Mouse (Mus musculus) midbrain, embryonic 12.5 days (tissue): ENCODE measurements around the gene Cdc42ep1. TPM values are rescaled to one million over a fixed set of nuclear protein-coding genes. Genes with fewer than 3 reads are reported as not detected.

Source experiments
- ATAC-seq: fragments of 200-750 bp; cut with Nextera tagmentation; 2 replicates; pipeline ENCODE4 v1.8.0; 2017; ENCODE audit warnings: low read depth, moderate TSS enrichment, moderate library complexity; ENCODE audit not compliant: low FRiP score
- H3K27ac ChIP-seq: fragments of 300-500 bp; sonication (generic); replicated peaks from 2 replicates; pipeline ENCODE4 v1.5.1; 2016; ENCODE audit warnings: mild to moderate bottlenecking
- H3K27me3 ChIP-seq: fragments of 300-500 bp; sonication (generic); 2 replicates; pipeline ENCODE4 v1.6.1; 2016; ENCODE audit warnings: mild to moderate bottlenecking
- H3K36me3 ChIP-seq: fragments of 300-500 bp; sonication (generic); 2 replicates; pipeline ENCODE4 v1.6.1; 2016
- H3K4me1 ChIP-seq: fragments of 300-500 bp; sonication (generic); 2 replicates; pipeline ENCODE4 v1.6.1; 2016
- H3K4me2 ChIP-seq: fragments of 300-500 bp; sonication (generic); replicated peaks from 2 replicates; pipeline ENCODE4 v1.6.1; 2016; ENCODE audit warnings: mild to moderate bottlenecking, moderate library complexity
- H3K4me3 ChIP-seq: fragments of 300-500 bp; sonication (generic); 2 replicates; pipeline ENCODE4 v1.5.1; 2016; ENCODE audit warnings: mild to moderate bottlenecking
- H3K9ac ChIP-seq: fragments of 300-500 bp; sonication (generic); replicated peaks from 2 replicates; pipeline ENCODE4 v1.6.1; 2016; ENCODE audit warnings: mild to moderate bottlenecking, moderate library complexity
- H3K9me3 ChIP-seq: fragments of 300-500 bp; sonication (generic); 2 replicates; pipeline ENCODE4 v1.6.1; 2016; ENCODE audit warnings: mild to moderate bottlenecking
- WGBS: fragments of 180-500 bp; shearing (Covaris S2); methylation state at CpG from one replicate; pipeline ENCODE4 v1.1.7; 2016; 5-methylcytosine and 5-hydroxymethylcytosine counted together
- polyA plus RNA-seq: library from polyadenylated mRNA; unstranded; fragments of >200 nt; fragmentation: Nextera tagmentation; extraction: Ambion mirVana; gene quantifications from 2 replicates; pipeline ENCODE4 v1.2.1, GENCODE M21; 2016

Gene Cdc42ep1
- polyA plus RNA-seq, 1 experiment from 2014 or later = 11.9 TPM

- Histone ChIP-seq H3K4me1 (peaks cover 23% of the 10 kb centered on the region), H3K27ac (no peak overlapping the region), H3K27me3 (peaks cover 57% of the 10 kb centered on the region), H3K36me3 (no peaks in the 10 kb centered on the region), H3K4me2 (no peak overlapping the region), H3K9ac (no peak overlapping the region), H3K9me3 (no peaks in the 10 kb centered on the region), H3K4me3 (no peak overlapping the region)
- ATAC-seq = no peak
- 73% methylated on average over 3 of the region's 3 CpGs for WGBS
These were observed 35.3 kb upstream of the Cdc42ep1 start for GRCm38 (mm10) chr15:78807141-78807540.

- ATAC-seq = no peak
- Histone ChIP-seq H3K4me2 (no peak overlapping the region), H3K27me3 (peaks cover 38% of the 10 kb centered on the region), H3K36me3 (no peaks in the 10 kb centered on the region), H3K4me3 (no peak overlapping the region), H3K4me1 (peaks cover 5% of the 10 kb centered on the region; the same call in 1 of the 2 replicates), H3K27ac (no peak overlapping the region), H3K9ac (no peak overlapping the region), H3K9me3 (no peaks in the 10 kb centered on the region)
- WGBS = 63% methylated on average over 2 of the region's 2 CpGs
These were observed 33.4 kb upstream of the Cdc42ep1 start for GRCm38 (mm10) chr15:78808980-78809379.

GRCm38 (mm10) chr15:78809739-78810138 is 32.7 kb upstream of the Cdc42ep1 start:
- no peak overlapping the region for H3K9ac ChIP-seq
- no peak overlapping the region for H3K4me3 ChIP-seq
- H3K36me3 ChIP-seq = no peaks in the 10 kb centered on the region
- no peak overlapping the region for H3K27ac ChIP-seq
- 73% methylated on average over 9 of the region's 9 CpGs for WGBS
- no peak for ATAC-seq
- peaks cover 31% of the 10 kb centered on the region for H3K27me3 ChIP-seq
- no peaks in the 10 kb centered on the region for H3K9me3 ChIP-seq
- H3K4me1 ChIP-seq = no peaks in the 10 kb centered on the region
- no peak overlapping the region for H3K4me2 ChIP-seq

GRCm38 (mm10) chr15:78810146-78810545 is 32.3 kb upstream of the Cdc42ep1 start:
- Histone ChIP-seq H3K4me2 (no peak overlapping the region), H3K27ac (no peak overlapping the region), H3K9ac (no peak overlapping the region), H3K9me3 (no peaks in the 10 kb centered on the region), H3K4me3 (no peak overlapping the region), H3K27me3 (peaks cover 26% of the 10 kb centered on the region), H3K4me1 (no peaks in the 10 kb centered on the region), H3K36me3 (no peaks in the 10 kb centered on the region)
- WGBS = 86% methylated on average over 9 of the region's 9 CpGs
- ATAC-seq = no peak

GRCm38 (mm10) chr15:78813603-78814002 is 28.8 kb upstream of the Cdc42ep1 start:
- H3K4me2 ChIP-seq = no peak overlapping the region
- 95% methylated on average over 4 of the region's 4 CpGs for WGBS
- ATAC-seq = no peak
- no peaks in the 10 kb centered on the region for H3K9me3 ChIP-seq
- no peak overlapping the region for H3K27ac ChIP-seq
- no peak overlapping the region for H3K4me3 ChIP-seq
- H3K4me1 ChIP-seq = no peaks in the 10 kb centered on the region
- peaks cover 5% of the 10 kb centered on the region; the same call in 1 of the 2 replicates for H3K27me3 ChIP-seq
- H3K9ac ChIP-seq = no peak overlapping the region
- H3K36me3 ChIP-seq = no peaks in the 10 kb centered on the region

GRCm38 (mm10) chr15:78815314-78816073 is 26.9 kb upstream of the Cdc42ep1 start:
- ATAC-seq = no peak
- Histone ChIP-seq H3K27me3 (peaks cover 4% of the 10 kb centered on the region), H3K4me2 (no peak overlapping the region), H3K9me3 (no peaks in the 10 kb centered on the region), H3K4me3 (no peak overlapping the region), H3K9ac (no peak overlapping the region), H3K4me1 (no peaks in the 10 kb centered on the region), H3K27ac (no peak overlapping the region), H3K36me3 (no peaks in the 10 kb centered on the region)
- 64% methylated on average over 11 of the region's 11 CpGs for WGBS

- H3K27me3 ChIP-seq = peaks cover 5% of the 10 kb centered on the region
- no peak overlapping the region for H3K27ac ChIP-seq
- no peaks in the 10 kb centered on the region for H3K36me3 ChIP-seq
- no peak for ATAC-seq
- no peak overlapping the region for H3K9ac ChIP-seq
- H3K4me1 ChIP-seq = no peaks in the 10 kb centered on the region
- H3K4me2 ChIP-seq = no peak overlapping the region
- H3K9me3 ChIP-seq = no peaks in the 10 kb centered on the region
- WGBS = 76% methylated on average over 6 of the region's 6 CpGs
- no peak overlapping the region for H3K4me3 ChIP-seq
These were observed 26.4 kb upstream of the Cdc42ep1 start for GRCm38 (mm10) chr15:78816074-78816391.

- 0 out of 2 replicates have a peak, but pooled peaks cover 2% of the 10 kb centered on the region for H3K4me1 ChIP-seq
- ATAC-seq = 0 out of 2 replicates have a peak, but pooled peaks have one; percentile 38
- no peak overlapping the region for H3K4me3 ChIP-seq
- H3K4me2 ChIP-seq = no peak overlapping the region
- H3K9me3 ChIP-seq = no peaks in the 10 kb centered on the region
- 24% methylated on average over 28 of the region's 28 CpGs for whole genome bisulfite sequencing
- no peaks in the 10 kb centered on the region for H3K36me3 ChIP-seq
- H3K9ac ChIP-seq = no peak overlapping the region
- peaks cover 39% of the 10 kb centered on the region for H3K27me3 ChIP-seq
- H3K27ac ChIP-seq = no peak overlapping the region
These were observed 15.9 kb upstream of the Cdc42ep1 start for GRCm38 (mm10) chr15:78826213-78827204.

- ATAC-seq = no peak
- Histone ChIP-seq H3K4me3 (no peak overlapping the region), H3K27me3 (peaks cover 40% of the 10 kb centered on the region), H3K9ac (no peak overlapping the region), H3K36me3 (no peaks in the 10 kb centered on the region), H3K9me3 (no peaks in the 10 kb centered on the region), H3K4me2 (no peak overlapping the region), H3K4me1 (peaks cover 17% of the 10 kb centered on the region), H3K27ac (no peak overlapping the region)
- WGBS = 33% methylated on average over 5 of the region's 5 CpGs
These were observed 14.1 kb upstream of the Cdc42ep1 start for GRCm38 (mm10) chr15:78828315-78828714.

- 92% methylated on average over 1 of the region's 1 CpGs for WGBS
- H3K27me3 ChIP-seq = peaks cover 40% of the 10 kb centered on the region
- peaks cover 22% of the 10 kb centered on the region for H3K4me1 ChIP-seq
- no peak overlapping the region for H3K27ac ChIP-seq
- no peak overlapping the region for H3K4me2 ChIP-seq
- ATAC-seq = no peak
- no peaks in the 10 kb centered on the region for H3K36me3 ChIP-seq
- no peak overlapping the region for H3K9ac ChIP-seq
- no peaks in the 10 kb centered on the region for H3K9me3 ChIP-seq
- no peak overlapping the region for H3K4me3 ChIP-seq
These were observed 12.8 kb upstream of the Cdc42ep1 start for GRCm38 (mm10) chr15:78829636-78830035.

- Histone ChIP-seq H3K27ac (no peak overlapping the region), H3K4me1 (peaks cover 34% of the 10 kb centered on the region), H3K36me3 (no peaks in the 10 kb centered on the region), H3K9ac (no peak overlapping the region), H3K27me3 (peaks cover 31% of the 10 kb centered on the region), H3K4me2 (no peak overlapping the region), H3K4me3 (no peak overlapping the region), H3K9me3 (no peaks in the 10 kb centered on the region)
- 77% methylated on average over 10 of the region's 10 CpGs for WGBS
- ATAC-seq = no peak
These were observed 11.4 kb upstream of the Cdc42ep1 start for GRCm38 (mm10) chr15:78830742-78831719.
